Mouse (Mus musculus) brain, embryonic 14.5 days (tissue): Measurements from ENCODE around the gene Snapc4.

Experiments used
- CTCF ChIP-seq: fragments of 200-500 bp; IDR thresholded peaks from 2 replicates; pipeline ENCODE4 v1.5.1; 2012; ENCODE audit warnings: inconsistent platforms, mild to moderate bottlenecking, moderate library complexity, borderline replicate concordance; ENCODE audit not compliant: insufficient read depth, insufficient read length; ENCODE audit errors: extremely low read depth
- POLR2A ChIP-seq: fragments of 200-500 bp; IDR thresholded peaks from 2 replicates; pipeline ENCODE4 v1.6.1; 2012; ENCODE audit warnings: mild to moderate bottlenecking, inconsistent platforms, borderline replicate concordance; ENCODE audit not compliant: poor library complexity, insufficient read depth, insufficient read length, severe bottlenecking; ENCODE audit errors: extremely low read depth

- no peak for TF ChIP-seq CTCF
- no peak for TF ChIP-seq POLR2A
These were observed 32.2 kb downstream of the Snapc4 start for GRCm38 (mm10) chr2:26348241-26348640.
